Mouse (Mus musculus): Measurements from ENCODE around the gene Otud5. TPM values are rescaled to one million over a fixed set of nuclear protein-coding genes. Genes with fewer than 3 reads are reported as not detected.

The Otud5 gene
- polyA plus RNA-seq, 1 experiment from 2014 or later: 51.8 TPM

- no peak for ATAC-seq (ENCODE audit: low read depth)
- no peak overlapping the region for H3K9ac ChIP-seq
- H3K27ac ChIP-seq (replicated peaks): no peak overlapping the region
- no peak overlapping the region for H3K4me2 ChIP-seq
- no peak overlapping the region for H3K4me3 ChIP-seq
- H3K36me3 ChIP-seq: peaks cover 17% of the 10 kb centered on the region
- 34% methylated on average over 2 of the region's 2 CpGs for WGBS
- H3K27me3 ChIP-seq: no peaks in the 10 kb centered on the region
- no peaks in the 10 kb centered on the region for H3K4me1 ChIP-seq (replicated peaks)
- no peaks in the 10 kb centered on the region for H3K9me3 ChIP-seq
These were observed 13.4 kb downstream of the Otud5 start for GRCm38 (mm10) chrX:7854578-7854977.

- Histone ChIP-seq H3K9me3 (no peaks in the 10 kb centered on the region), H3K36me3 (peaks cover 15% of the 10 kb centered on the region), H3K4me2 (no peak overlapping the region), H3K9ac (no peak overlapping the region), H3K4me3 (no peak overlapping the region), H3K4me1 (replicated peaks) (no peaks in the 10 kb centered on the region), H3K27ac (replicated peaks) (no peak overlapping the region), H3K27me3 (no peaks in the 10 kb centered on the region)
- 89% methylated on average over 3 of the region's 3 CpGs for WGBS
- ATAC-seq (ENCODE audit: low read depth): no peak
These were observed 18.1 kb downstream of the Otud5 start for GRCm38 (mm10) chrX:7859191-7859753.

GRCm38 (mm10) chrX:7863181-7863580, 22.0 kb downstream of the Otud5 start:
- Histone ChIP-seq H3K36me3 (peaks cover 18% of the 10 kb centered on the region; the same call in 1 of the 2 replicates), H3K9ac (no peak overlapping the region), H3K4me3 (no peak overlapping the region), H3K4me2 (no peak overlapping the region), H3K9me3 (no peaks in the 10 kb centered on the region), H3K27me3 (no peaks in the 10 kb centered on the region), H3K27ac (replicated peaks) (no peak overlapping the region), H3K4me1 (replicated peaks) (no peaks in the 10 kb centered on the region)
- 100% methylated on average over 1 of the region's 1 CpGs for WGBS
- ATAC-seq (ENCODE audit: low read depth): no peak

- no peaks in the 10 kb centered on the region for H3K9me3 ChIP-seq
These were observed 23.4 kb downstream of the Otud5 start for GRCm38 (mm10) chrX:7864551-7864950.

GRCm38 (mm10) chrX:7865343-7865742, 24.2 kb downstream of the Otud5 start:
- Histone ChIP-seq H3K4me1 (replicated peaks) (no peaks in the 10 kb centered on the region), H3K9me3 (no peaks in the 10 kb centered on the region), H3K4me2 (no peak overlapping the region), H3K36me3 (peaks cover 13% of the 10 kb centered on the region; the same call in 1 of the 2 replicates), H3K27me3 (no peaks in the 10 kb centered on the region), H3K9ac (no peak overlapping the region), H3K4me3 (no peak overlapping the region), H3K27ac (replicated peaks) (no peak overlapping the region)
- 80% methylated on average over 2 of the region's 2 CpGs for WGBS
- ATAC-seq (ENCODE audit: low read depth): no peak

More at GRCm38 (mm10) chrX:7864551-7864950, 23.4 kb downstream of the Otud5 start:
- Histone ChIP-seq H3K27me3 (no peaks in the 10 kb centered on the region), H3K9ac (no peak overlapping the region), H3K4me2 (no peak overlapping the region), H3K4me3 (no peak overlapping the region), H3K36me3 (peaks cover 15% of the 10 kb centered on the region; the same call in 1 of the 2 replicates), H3K27ac (replicated peaks) (no peak overlapping the region), H3K4me1 (replicated peaks) (no peaks in the 10 kb centered on the region)
- no peak for ATAC-seq (ENCODE audit: low read depth)
- WGBS: 80% methylated on average over 3 of the region's 3 CpGs

GRCm38 (mm10) chrX:7865786-7866185, 24.6 kb downstream of the Otud5 start:
- no peak overlapping the region for H3K4me2 ChIP-seq
- no peaks in the 10 kb centered on the region for H3K4me1 ChIP-seq (replicated peaks)
- no peaks in the 10 kb centered on the region for H3K27me3 ChIP-seq
- no peak overlapping the region for H3K4me3 ChIP-seq
- WGBS: 76% methylated on average over 2 of the region's 2 CpGs
- no peak for ATAC-seq (ENCODE audit: low read depth)
- H3K36me3 ChIP-seq: peaks cover 13% of the 10 kb centered on the region; the same call in 1 of the 2 replicates
- no peak overlapping the region for H3K9ac ChIP-seq
- H3K9me3 ChIP-seq: no peaks in the 10 kb centered on the region
- no peak overlapping the region for H3K27ac ChIP-seq (replicated peaks)

GRCm38 (mm10) chrX:7867141-7867540, 26.0 kb downstream of the Otud5 start:
- ATAC-seq (ENCODE audit: low read depth): no peak
- no peaks in the 10 kb centered on the region for H3K27me3 ChIP-seq
- 100% methylated on average over 1 of the region's 1 CpGs for WGBS

GRCm38 (mm10) chrX:7868506-7868905, 27.3 kb downstream of the Otud5 start:
- Histone ChIP-seq H3K4me3 (no peak overlapping the region), H3K9me3 (no peaks in the 10 kb centered on the region), H3K27ac (replicated peaks) (no peak overlapping the region), H3K27me3 (no peaks in the 10 kb centered on the region), H3K4me2 (no peak overlapping the region), H3K9ac (no peak overlapping the region), H3K36me3 (peaks cover 29% of the 10 kb centered on the region), H3K4me1 (replicated peaks) (no peaks in the 10 kb centered on the region)
- ATAC-seq (ENCODE audit: low read depth): no peak
- WGBS: 58% methylated on average over 2 of the region's 2 CpGs

More at GRCm38 (mm10) chrX:7867141-7867540, 26.0 kb downstream of the Otud5 start:
- H3K36me3 ChIP-seq: peaks cover 18% of the 10 kb centered on the region
- H3K9ac ChIP-seq: no peak overlapping the region
- no peaks in the 10 kb centered on the region for H3K9me3 ChIP-seq
- no peak overlapping the region for H3K27ac ChIP-seq (replicated peaks)
- no peaks in the 10 kb centered on the region for H3K4me1 ChIP-seq (replicated peaks)
- H3K4me3 ChIP-seq: no peak overlapping the region
- no peak overlapping the region for H3K4me2 ChIP-seq

GRCm38 (mm10) chrX:7869826-7870225, 28.7 kb downstream of the Otud5 start:
- WGBS: 30% methylated on average over 3 of the region's 3 CpGs
- Histone ChIP-seq H3K4me2 (no peak overlapping the region), H3K27ac (replicated peaks) (no peak overlapping the region), H3K4me1 (replicated peaks) (no peaks in the 10 kb centered on the region), H3K9me3 (no peaks in the 10 kb centered on the region), H3K9ac (no peak overlapping the region), H3K4me3 (no peak overlapping the region), H3K27me3 (no peaks in the 10 kb centered on the region), H3K36me3 (peaks cover 39% of the 10 kb centered on the region)
- ATAC-seq (ENCODE audit: low read depth): no peak

- Histone ChIP-seq H3K36me3 (peaks cover 15% of the 10 kb centered on the region), H3K4me3 (peak within 1 kb of the TSS; percentile 53), H3K27me3 (no peaks in the 10 kb centered on the region), H3K27ac (replicated peaks) (peak within 1 kb of the TSS; percentile 68), H3K9me3 (no peaks in the 10 kb centered on the region), H3K4me1 (replicated peaks) (peaks cover 22% of the 10 kb centered on the region), H3K4me2 (peak within 1 kb of the TSS; percentile 82), H3K9ac (peak within 1 kb of the TSS; percentile 74)
- peak; percentile 94 for ATAC-seq (ENCODE audit: low read depth)
- 18% methylated on average over 37 of the region's 38 CpGs for WGBS
These were observed 36.8 kb downstream of the Otud5 start, which contains the start of gene Pim2 for GRCm38 (mm10) chrX:7878007-7878419. Pim2 (plus strand) TSS chrX:7878262.

GRCm38 (mm10) chrX:7878495-7878894, 37.3 kb downstream of the Otud5 start:
- Histone ChIP-seq H3K27ac (replicated peaks) (peak overlapping the region; percentile 62), H3K27me3 (no peaks in the 10 kb centered on the region), H3K4me2 (peak overlapping the region; percentile 82), H3K9me3 (no peaks in the 10 kb centered on the region), H3K9ac (peak overlapping the region; percentile 74), H3K4me3 (peak overlapping the region; percentile 53), H3K36me3 (peaks cover 10% of the 10 kb centered on the region), H3K4me1 (replicated peaks) (peaks cover 22% of the 10 kb centered on the region)
- peak; percentile 59 for ATAC-seq (ENCODE audit: low read depth)
- WGBS: 23% methylated on average over 18 of the region's 21 CpGs

- H3K4me2 ChIP-seq: peak overlapping the region; percentile 82
- 0 out of 2 replicates have a peak overlapping the region, but pooled peaks have one; percentile 31 for H3K9ac ChIP-seq
- peak overlapping the region; percentile 53 for H3K4me3 ChIP-seq
- no peaks in the 10 kb centered on the region for H3K9me3 ChIP-seq
- WGBS: 10% methylated on average over 11 of the region's 11 CpGs
- H3K27ac ChIP-seq (replicated peaks): no peak overlapping the region
- H3K4me1 ChIP-seq (replicated peaks): peaks cover 24% of the 10 kb centered on the region
- no peaks in the 10 kb centered on the region for H3K36me3 ChIP-seq
- ATAC-seq (ENCODE audit: low read depth): peak; percentile 21; the same call in 1 of the 2 replicates
- no peaks in the 10 kb centered on the region for H3K27me3 ChIP-seq
These were observed 38.7 kb downstream of the Otud5 start for GRCm38 (mm10) chrX:7879819-7880218.

Measured in neural tube, embryonic 13.5 days (tissue).